Comparison of ENCODE assay signal across 8 mouse cellular contexts in the genomic region with DNA sequence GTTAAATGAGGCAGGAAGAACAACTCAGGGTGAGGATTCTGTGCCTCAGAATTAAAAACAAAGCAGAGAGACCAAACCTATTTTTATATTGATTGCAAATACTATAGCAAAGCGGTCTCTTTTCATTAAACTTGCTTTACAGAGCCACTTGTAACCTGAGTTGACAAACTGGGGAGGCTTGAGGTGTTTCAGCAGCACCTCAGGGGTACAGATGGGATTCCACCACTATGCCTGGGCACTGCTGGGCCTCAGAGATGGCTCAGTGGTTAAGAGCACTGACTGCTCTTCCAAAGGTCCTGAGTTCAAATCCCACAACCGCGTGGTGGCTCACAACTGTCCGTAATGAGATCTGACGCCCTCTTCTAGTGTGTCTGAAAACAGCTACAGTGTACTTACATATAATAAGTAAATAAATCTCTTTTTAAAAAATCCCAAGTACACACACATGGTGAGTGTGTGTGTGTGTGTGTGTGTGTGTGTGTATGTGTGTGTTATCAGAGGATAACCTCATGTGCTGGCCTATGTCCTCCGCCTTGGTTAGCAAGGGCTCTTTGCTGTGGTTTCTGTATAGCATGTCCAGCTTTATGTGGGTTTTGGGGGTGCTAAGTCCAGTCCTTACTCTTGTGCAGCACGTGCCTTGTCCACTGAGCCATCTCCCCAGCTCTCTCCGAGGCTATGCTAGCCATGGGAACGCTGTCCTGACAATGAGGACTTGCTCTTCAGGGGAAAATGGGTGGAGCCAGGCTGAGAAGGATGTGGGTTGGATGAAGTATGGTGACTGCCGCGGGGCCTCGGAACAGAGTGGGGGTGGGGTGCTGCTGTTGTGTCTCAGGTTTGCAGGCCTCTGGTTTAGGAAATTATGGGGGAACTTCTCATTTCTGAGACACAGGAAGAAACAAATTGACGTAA. TPM values are rescaled to one million over a fixed set of nuclear protein-coding genes. Genes with fewer than 3 reads are reported as not detected.
A peak's percentile ranks its signal among the peaks of the same experiment; 100 is the strongest.
DNase-seq lines count a peak whose midpoint lies in the region; ATAC-seq and TF ChIP-seq lines count a peak whose summit lies in the region.

No protein-coding gene starts in this region.

- H3K9me3 ChIP-seq in E14TG2a.4 (ENCODE audit: low read length): no peaks in the 10 kb centered on the region
- H3K9me3 ChIP-seq in intestine, embryonic 14.5 days (ENCODE audit: control insufficient read depth, low read length): no peaks in the 10 kb centered on the region
- H3K9me3 ChIP-seq in neural tube, embryonic 14.5 days (ENCODE audit: control insufficient read depth, low read length): no peaks in the 10 kb centered on the region

- no peaks in the 10 kb centered on the region for H3K27me3 ChIP-seq in E14TG2a.4 (ENCODE audit: insufficient read depth, low read length)
- H3K27me3 ChIP-seq in intestine, embryonic 14.5 days (replicated peaks; ENCODE audit: control insufficient read depth, insufficient read depth, low read length): no peaks in the 10 kb centered on the region
- H3K27me3 ChIP-seq in neural tube, embryonic 14.5 days (ENCODE audit: control insufficient read depth, insufficient read depth, low read length): no peaks in the 10 kb centered on the region

- peak; percentile 27; the same call in 1 of the 2 replicates for TF ChIP-seq POLR2A in lung, adult 2 months (IDR thresholded peaks at IDR 0.05; ENCODE audit: borderline replicate concordance, extremely low read depth, low read depth, low read length)

- peaks cover 75% of the 10 kb centered on the region for H3K4me1 ChIP-seq in E14TG2a.4 (replicated peaks; ENCODE audit: low read depth, low read length)
- peaks cover 27% of the 10 kb centered on the region for H3K4me1 ChIP-seq in intestine, embryonic 14.5 days (replicated peaks; ENCODE audit: control insufficient read depth, insufficient read depth, low read length)
- peaks cover 15% of the 10 kb centered on the region for H3K4me1 ChIP-seq in lung, adult 2 months (ENCODE audit: control insufficient read depth, insufficient read depth, low read length)
- H3K4me1 ChIP-seq in neural tube, embryonic 14.5 days (ENCODE audit: control insufficient read depth, insufficient read depth, low read length): peaks cover 14% of the 10 kb centered on the region

- WGBS in intestine, embryonic 14.5 days: 32% methylated on average over 13 of the region's 13 CpGs
- WGBS in lung, adult 2 months: 37% methylated on average over 13 of the region's 13 CpGs
- 22% methylated on average over 13 of the region's 13 CpGs for WGBS in neural tube, embryonic 14.5 days

- peak overlapping the region; percentile 57 for H3K27ac ChIP-seq in intestine, embryonic 14.5 days (ENCODE audit: low read depth)
- H3K27ac ChIP-seq in neural tube, embryonic 14.5 days (ENCODE audit: low read depth, low read length): no peak overlapping the region

- peak overlapping the region; percentile 43 for H3K4me2 ChIP-seq in intestine, embryonic 14.5 days (ENCODE audit: low read length)
- H3K4me2 ChIP-seq in neural tube, embryonic 14.5 days (ENCODE audit: low read depth, low read length): peak overlapping the region; percentile 29; the same call in 1 of the 2 replicates

- peaks cover 4% of the 10 kb centered on the region; the same call in 1 of the 2 replicates for H3K36me3 ChIP-seq in E14TG2a.4 (ENCODE audit: insufficient read depth, low read length)
- no peaks in the 10 kb centered on the region for H3K36me3 ChIP-seq in intestine, embryonic 14.5 days (ENCODE audit: control insufficient read depth, insufficient read depth, low read length)
- H3K36me3 ChIP-seq in neural tube, embryonic 14.5 days (ENCODE audit: control insufficient read depth, insufficient read depth, low read length): no peaks in the 10 kb centered on the region

- DNase-seq in adrenal gland, postnatal 25 days: peak; percentile 38
- DNase-seq in forelimb bud, embryonic 11.5 days (ENCODE audit: low read depth, low spot score): peak; percentile 67
- peak; percentile 75 for DNase-seq in intestine, embryonic 14.5 days (ENCODE audit: low spot score)
- DNase-seq in lung, adult 2 months: peak; percentile 20
- no peak for DNase-seq in frontal cortex, postnatal 14 days (ENCODE audit: low spot score in 2 of 2)
- no peak for DNase-seq in right cerebral cortex, postnatal 4 days

- H3K9ac ChIP-seq in intestine, embryonic 14.5 days (ENCODE audit: low read length): no peak overlapping the region
- H3K9ac ChIP-seq in neural tube, embryonic 14.5 days (replicated peaks; ENCODE audit: low read depth, low read length): no peak overlapping the region

- peak; percentile 77; the same call in 1 of the 2 replicates for ATAC-seq in intestine, embryonic 14.5 days (replicated peaks; ENCODE audit: low FRiP score, low TSS enrichment, low read depth)
- ATAC-seq in neural tube, embryonic 14.5 days (ENCODE audit: low read depth): peak; percentile 74

- TF ChIP-seq CTCF in E14TG2a.4 (conservative IDR thresholded peaks at IDR 0.05; ENCODE audit: low read length): no peak
- TF ChIP-seq CTCF in lung, adult 2 months (IDR thresholded peaks at IDR 0.05; ENCODE audit: insufficient read depth, low read length): no peak

- peak overlapping the region; percentile 80 for H3K4me3 ChIP-seq in E14TG2a.4 (replicated peaks; ENCODE audit: low read length)
- H3K4me3 ChIP-seq in intestine, embryonic 14.5 days (ENCODE audit: low read depth, low read length): peak overlapping the region; percentile 9; the same call in 1 of the 2 replicates
- H3K4me3 ChIP-seq in lung, adult 2 months (replicated peaks; ENCODE audit: extremely low read depth, low read depth, low read length): peak overlapping the region; percentile 1
- no peak overlapping the region for H3K4me3 ChIP-seq in neural tube, embryonic 14.5 days (ENCODE audit: low read depth, low read length)

RNA-seq across cellular contexts. Expression of gene Cox7a2l, which starts 9.7 kb away (rescaled TPM):
- 142 and 170 TPM in 2 replicates for total RNA-seq in adrenal gland, postnatal 25 days (2021)
- 192 and 198 TPM in 2 replicates for polyA plus RNA-seq in intestine, embryonic 14.5 days (2014; fragmentation: Nextera tagmentation; extraction: Ambion mirVana)
- 78.2 and 96.7 TPM in 2 replicates for polyA plus RNA-seq in lung, adult 2 months (2012; rRNA removed)
- 205 and 209 TPM in 2 replicates for polyA plus RNA-seq in neural tube, embryonic 14.5 days (2014; fragmentation: Nextera tagmentation; extraction: Ambion mirVana)

Comparison
In these comparisons a context has a peak if more than half of its experiments do, and no peak if none do; other contexts are left out.
1. DNase-seq: peak in adrenal gland, postnatal 25 days (single experiment), forelimb bud, embryonic 11.5 days (single experiment), intestine, embryonic 14.5 days (single experiment) and lung, adult 2 months (single experiment); none in frontal cortex, postnatal 14 days (0 of 2) and right cerebral cortex, postnatal 4 days (single experiment).